Mouse (Mus musculus) bone marrow macrophage, adult 2 months (primary cell): ENCODE measurements around the gene Asap2. TPM values are rescaled to one million over a fixed set of nuclear protein-coding genes. Genes with fewer than 3 reads are reported as not detected.

ENCODE experiments used
- H3K27ac ChIP-seq: 2 replicates; pipeline ENCODE4 v1.5.1; 2012; ENCODE audit warnings: low read depth, low read length; ENCODE audit not compliant: insufficient read depth
- H3K4me1 ChIP-seq: 2 replicates; pipeline ENCODE4 v1.6.1; 2012; ENCODE audit warnings: low read length; ENCODE audit not compliant: control insufficient read depth, insufficient read depth
- H3K4me3 ChIP-seq: 2 replicates; pipeline ENCODE4 v1.5.1; 2012; ENCODE audit warnings: mild to moderate bottlenecking, low read length, moderate library complexity; ENCODE audit not compliant: insufficient read depth
- CTCF ChIP-seq: IDR thresholded peaks from 2 replicates; pipeline ENCODE4 v1.5.1; 2012; ENCODE audit warnings: low read depth, mild to moderate bottlenecking, low read length, moderate library complexity
- POLR2A ChIP-seq: IDR thresholded peaks from 2 replicates; pipeline ENCODE4 v1.6.1; 2012; ENCODE audit warnings: mild to moderate bottlenecking, low read depth, low read length, borderline replicate concordance
- polyA plus RNA-seq: library from polyadenylated mRNA; stranded (reverse); fragments of >200 nt; gene quantifications from 2 replicates; pipeline ENCODE4 v1.2.4, GENCODE M21; 2012; ENCODE audit not compliant: missing spikeins, insufficient read depth, insufficient read length

The Asap2 gene
- polyA plus RNA-seq, 1 experiment = 0.79 TPM

- Histone ChIP-seq H3K4me3 (no peak overlapping the region), H3K27ac (no peak overlapping the region), H3K4me1 (no peaks in the 10 kb centered on the region)
- TF ChIP-seq POLR2A (no peak), CTCF (no peak)
Measured at GRCm38 (mm10) chr12:21186145-21186544, 195.9 kb downstream of the Asap2 start.

DNA sequence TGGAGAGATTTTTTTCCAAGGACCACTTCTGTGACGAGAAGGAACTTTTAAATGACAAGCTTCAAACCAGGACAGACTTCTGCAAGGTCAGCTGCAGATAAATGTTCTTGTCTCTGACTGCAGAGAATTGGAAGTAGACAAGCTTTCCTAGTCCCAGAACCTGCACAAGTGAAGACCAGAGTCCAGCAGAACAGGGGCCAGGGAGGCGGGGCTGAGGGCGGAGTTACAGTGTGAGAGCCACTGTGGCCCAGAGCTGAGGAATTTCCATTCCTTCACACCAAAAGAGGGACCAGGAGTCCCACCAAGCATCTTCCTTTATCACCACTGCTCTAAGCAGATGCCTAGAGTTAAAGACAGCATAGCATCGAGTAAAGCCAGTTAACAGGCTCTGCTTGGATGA is 198.6 kb downstream of the Asap2 start:
- H3K4me1 ChIP-seq = no peaks in the 10 kb centered on the region
- H3K4me3 ChIP-seq = no peak overlapping the region
- no peak overlapping the region for H3K27ac ChIP-seq
- TF ChIP-seq CTCF = no peak
- no peak for TF ChIP-seq POLR2A

- no peak for TF ChIP-seq CTCF
- no peak for TF ChIP-seq POLR2A
- H3K4me3 ChIP-seq = no peak overlapping the region
- no peak overlapping the region for H3K27ac ChIP-seq
- H3K4me1 ChIP-seq = no peaks in the 10 kb centered on the region
Measured at GRCm38 (mm10) chr12:21191546-21191945, 201.3 kb downstream of the Asap2 start.

GRCm38 (mm10) chr12:21195497-21195896 is 205.2 kb downstream of the Asap2 start:
- TF ChIP-seq POLR2A = no peak
- no peak for TF ChIP-seq CTCF
- H3K27ac ChIP-seq = no peak overlapping the region
- no peak overlapping the region for H3K4me3 ChIP-seq
- H3K4me1 ChIP-seq = no peaks in the 10 kb centered on the region

GRCm38 (mm10) chr12:21196420-21196819 is 206.2 kb downstream of the Asap2 start:
- H3K27ac ChIP-seq = no peak overlapping the region
- H3K4me3 ChIP-seq = no peak overlapping the region
- no peaks in the 10 kb centered on the region for H3K4me1 ChIP-seq
- no peak for TF ChIP-seq POLR2A
- TF ChIP-seq CTCF = no peak

GRCm38 (mm10) chr12:21200613-21201012 is 210.4 kb downstream of the Asap2 start:
- H3K4me3 ChIP-seq = no peak overlapping the region
- H3K4me1 ChIP-seq = no peaks in the 10 kb centered on the region
- no peak overlapping the region for H3K27ac ChIP-seq
- TF ChIP-seq CTCF (no peak), POLR2A (no peak)

- Histone ChIP-seq H3K4me3 (no peak overlapping the region), H3K27ac (no peak overlapping the region), H3K4me1 (no peaks in the 10 kb centered on the region)
- no peak for TF ChIP-seq CTCF
- no peak for TF ChIP-seq POLR2A
Measured at GRCm38 (mm10) chr12:21201485-21202269, 211.4 kb downstream of the Asap2 start.

GRCm38 (mm10) chr12:21204701-21205312 is 214.5 kb downstream of the Asap2 start:
- no peak overlapping the region for H3K27ac ChIP-seq
- H3K4me1 ChIP-seq = 0 out of 2 replicates have a peak, but pooled peaks cover 3% of the 10 kb centered on the region
- TF ChIP-seq POLR2A (no peak), CTCF (no peak)
- no peak overlapping the region for H3K4me3 ChIP-seq

DNA sequence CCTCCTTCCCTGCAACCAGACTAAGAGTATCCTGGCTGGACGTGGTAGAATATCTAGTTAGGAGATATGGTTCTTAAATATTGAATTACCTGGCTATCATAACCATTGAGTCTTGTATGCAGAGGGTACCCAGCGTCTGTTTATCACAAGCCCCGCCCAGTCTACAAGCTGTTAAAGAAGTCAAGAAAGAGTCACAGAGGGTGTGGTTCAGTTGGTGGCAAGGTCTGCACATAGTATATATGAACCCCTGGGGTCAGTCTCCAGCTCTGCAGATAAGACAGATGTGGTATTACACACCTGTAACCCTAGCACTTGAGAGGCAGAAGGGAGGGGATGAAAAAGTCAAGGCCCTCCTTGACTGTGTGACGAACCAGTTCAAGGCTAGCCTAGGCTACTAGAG is 215.5 kb downstream of the Asap2 start:
- TF ChIP-seq CTCF = no peak
- no peak for TF ChIP-seq POLR2A
- Histone ChIP-seq H3K4me3 (no peak overlapping the region), H3K27ac (no peak overlapping the region), H3K4me1 (0 out of 2 replicates have a peak, but pooled peaks cover 3% of the 10 kb centered on the region)

DNA sequence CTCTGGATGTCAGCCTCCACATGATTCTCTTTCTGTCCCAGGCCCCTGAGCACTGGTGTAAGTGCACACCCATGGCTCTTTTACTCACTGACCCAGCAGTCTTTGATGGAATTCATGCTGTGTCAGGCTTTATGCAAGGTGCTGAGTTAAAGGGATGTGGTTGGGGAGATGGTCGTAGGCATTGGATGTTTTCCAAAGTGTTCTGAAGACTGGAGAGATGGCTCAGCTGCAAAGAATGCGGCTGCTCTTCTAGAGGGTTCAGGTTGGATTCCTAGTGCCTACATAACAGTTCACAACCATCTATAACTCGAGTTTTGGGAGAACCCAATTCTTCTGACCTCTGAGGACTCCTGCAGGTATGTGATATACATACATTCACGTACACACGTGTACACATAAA is 217.2 kb downstream of the Asap2 start:
- Histone ChIP-seq H3K4me3 (no peak overlapping the region), H3K4me1 (0 out of 2 replicates have a peak, but pooled peaks cover 3% of the 10 kb centered on the region), H3K27ac (no peak overlapping the region)
- TF ChIP-seq POLR2A = no peak
- TF ChIP-seq CTCF = no peak
